Mouse (Mus musculus) forebrain, embryonic 11.5 days (tissue): ENCODE results near the gene Rfx8. TPM values are rescaled to one million over a fixed set of nuclear protein-coding genes. Genes with fewer than 3 reads are reported as not detected.

Source experiments
- ATAC-seq: fragments of 200-750 bp; cut with Nextera tagmentation; replicated peaks from 2 replicates; pipeline ENCODE4 v1.8.0; 2017; ENCODE audit warnings: moderate TSS enrichment; ENCODE audit not compliant: low FRiP score
- DNase-seq: peaks from one replicate; pipeline ENCODE4 v3.0.0-alpha.2; 2017; ENCODE audit warnings: low spot score
- H3K27ac ChIP-seq: fragments of 300-500 bp; sonication (generic); 2 replicates; pipeline ENCODE4 v1.5.1; 2014; ENCODE audit warnings: low read depth, low read length
- H3K27me3 ChIP-seq: fragments of 300-500 bp; sonication (generic); 2 replicates; pipeline ENCODE4 v1.6.1; 2014; ENCODE audit warnings: mild to moderate bottlenecking, low read length, mixed read lengths; ENCODE audit not compliant: control insufficient read depth, insufficient read depth
- H3K36me3 ChIP-seq: fragments of 300-500 bp; sonication (generic); 2 replicates; pipeline ENCODE4 v1.6.1; 2014; ENCODE audit warnings: mild to moderate bottlenecking, low read length, moderate library complexity, mixed read lengths; ENCODE audit not compliant: control insufficient read depth, insufficient read depth
- H3K4me1 ChIP-seq: fragments of 300-500 bp; sonication (generic); replicated peaks from 2 replicates; pipeline ENCODE4 v1.6.1; 2014; ENCODE audit warnings: low read length, mixed read lengths; ENCODE audit not compliant: control insufficient read depth, insufficient read depth
- H3K4me2 ChIP-seq: fragments of 300-500 bp; sonication (generic); 2 replicates; pipeline ENCODE4 v1.6.1; 2014; ENCODE audit warnings: low read depth, mild to moderate bottlenecking, low read length, moderate library complexity, mixed read lengths; ENCODE audit not compliant: severe bottlenecking
- H3K4me3 ChIP-seq: fragments of 300-500 bp; sonication (generic); 2 replicates; pipeline ENCODE4 v1.5.1; 2014; ENCODE audit warnings: low read depth, low read length
- H3K9ac ChIP-seq: fragments of 300-500 bp; sonication (generic); 2 replicates; pipeline ENCODE4 v1.6.1; 2014; ENCODE audit warnings: low read length
- H3K9me3 ChIP-seq: fragments of 300-500 bp; sonication (generic); 2 replicates; pipeline ENCODE4 v1.6.1; 2016; ENCODE audit warnings: low read length, mixed read lengths; ENCODE audit not compliant: control insufficient read depth
- WGBS: fragments of 180-500 bp; shearing (Covaris S2); extraction: QIAGEN DNeasy Blood & Tissue Kit; methylation state at CpG from one replicate; pipeline ENCODE4 v1.1.7; 2014; 5-methylcytosine and 5-hydroxymethylcytosine counted together
- polyA plus RNA-seq: library from polyadenylated mRNA; unstranded; fragments of >200 nt; fragmentation: Nextera tagmentation; extraction: Ambion mirVana; gene quantifications from 2 replicates; pipeline ENCODE4 v1.2.1, GENCODE M21; 2014

Gene Rfx8
- polyA plus RNA-seq, 1 experiment from 2014 or later: 0.45 TPM

DNA sequence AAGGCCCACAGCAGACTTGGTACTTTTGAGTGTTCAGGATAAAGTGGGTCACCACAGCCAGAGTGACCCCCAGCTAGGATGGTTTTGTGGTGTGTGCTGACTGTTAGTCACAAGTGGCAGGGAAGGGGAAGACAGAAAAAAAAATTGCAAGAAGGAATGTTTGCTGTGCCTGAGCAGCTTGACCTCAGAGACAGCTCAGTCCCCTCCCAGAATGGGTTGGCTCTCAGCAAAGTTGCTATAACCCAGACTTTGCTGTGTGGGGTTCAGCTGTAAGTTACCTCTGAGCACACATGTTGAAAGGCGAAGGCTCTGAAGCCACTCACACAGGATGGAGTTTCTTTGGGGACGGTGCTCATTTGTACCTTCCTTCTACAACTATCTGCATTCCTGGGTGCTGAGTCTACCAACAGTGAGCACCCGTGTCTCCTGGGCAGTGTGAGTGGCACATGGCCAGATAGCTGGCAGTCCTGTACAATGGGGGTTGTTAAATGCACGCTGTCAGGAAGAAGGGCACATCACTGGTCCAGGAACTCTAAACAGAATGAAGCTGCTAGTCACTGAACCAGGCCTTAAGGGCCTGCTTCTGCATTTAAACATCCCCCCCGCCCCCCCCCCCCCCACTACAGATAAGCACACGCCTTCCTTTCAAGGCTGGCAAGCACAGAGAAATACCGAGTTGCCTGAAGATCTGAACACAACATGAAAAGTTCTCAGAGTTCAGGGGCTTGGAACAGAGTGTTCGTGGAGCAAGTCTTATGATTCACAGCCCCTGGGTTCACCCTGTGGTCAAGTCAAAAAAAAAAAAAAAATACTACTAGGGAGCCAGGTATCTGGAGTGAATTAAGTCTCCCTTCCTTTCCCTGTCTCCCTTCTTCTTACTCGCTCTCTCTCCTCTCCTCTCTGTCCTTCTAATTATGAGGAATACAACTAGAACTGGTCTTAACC lies 38.7 kb upstream of the Rfx8 start:
- H3K36me3 ChIP-seq: no peaks in the 10 kb centered on the region

DNA sequence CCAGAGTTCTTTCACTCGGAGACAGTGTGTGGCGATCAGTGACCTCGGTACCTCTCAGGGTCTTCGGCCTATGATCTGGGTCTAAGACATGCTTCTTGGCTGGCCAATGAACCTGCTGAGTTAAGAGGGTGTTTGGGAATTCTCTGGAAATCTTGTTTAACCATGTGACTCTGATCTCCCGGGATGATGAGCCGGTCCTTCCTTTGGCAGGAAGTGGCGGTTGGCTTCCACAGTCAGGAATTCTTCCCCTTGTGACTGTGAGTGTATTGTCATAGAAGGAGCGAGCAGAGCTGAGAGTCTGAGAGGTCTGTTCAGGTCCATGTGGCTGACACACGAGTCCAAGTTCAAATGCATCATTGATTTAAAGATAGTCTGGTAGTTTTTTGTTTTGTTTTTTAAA lies 37.4 kb upstream of the Rfx8 start:
- Histone ChIP-seq H3K27ac (no peak overlapping the region), H3K27me3 (no peaks in the 10 kb centered on the region), H3K4me1 (peaks cover 7% of the 10 kb centered on the region; the same call in 1 of the 2 replicates), H3K9ac (no peak overlapping the region), H3K4me3 (no peak overlapping the region), H3K4me2 (no peak overlapping the region), H3K36me3 (no peaks in the 10 kb centered on the region), H3K9me3 (no peaks in the 10 kb centered on the region)
- DNase-seq (peak; percentile 45), ATAC-seq (no peak)
- 79% methylated on average over 9 of the region's 9 CpGs for WGBS

More for the DNA sequence above, 38.7 kb upstream of the Rfx8 start:
- 68% methylated on average over 9 of the region's 9 CpGs for WGBS
- no peak overlapping the region for H3K27ac ChIP-seq
- H3K4me2 ChIP-seq: no peak overlapping the region
- no peaks in the 10 kb centered on the region for H3K9me3 ChIP-seq
- no peak overlapping the region for H3K9ac ChIP-seq
- DNase-seq (peak; percentile 32), ATAC-seq (no peak)
- H3K4me1 ChIP-seq: peaks cover 7% of the 10 kb centered on the region; the same call in 1 of the 2 replicates
- H3K27me3 ChIP-seq: no peaks in the 10 kb centered on the region
- no peak overlapping the region for H3K4me3 ChIP-seq

DNA sequence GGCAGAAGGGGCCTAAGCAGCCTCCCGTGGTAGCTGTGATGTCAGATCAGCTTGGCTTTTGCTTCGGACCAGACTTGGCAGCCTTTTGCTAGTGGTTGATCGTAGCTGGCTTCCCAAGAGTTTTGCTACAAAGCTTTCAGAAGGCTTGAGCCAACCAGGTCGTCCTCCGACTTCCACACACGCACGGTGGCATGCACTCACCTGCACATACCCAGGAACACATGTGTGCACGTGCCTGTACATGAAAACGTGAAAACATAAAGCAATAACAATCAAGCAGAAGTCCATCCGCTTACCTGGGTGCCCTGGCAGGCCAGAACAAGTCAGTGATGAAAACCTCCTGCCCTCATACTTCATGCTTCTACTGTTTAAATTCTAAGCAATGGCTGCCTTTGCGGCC lies 36.2 kb upstream of the Rfx8 start:
- Histone ChIP-seq H3K9me3 (no peaks in the 10 kb centered on the region), H3K36me3 (no peaks in the 10 kb centered on the region), H3K4me3 (no peak overlapping the region), H3K4me2 (no peak overlapping the region), H3K27me3 (no peaks in the 10 kb centered on the region), H3K27ac (no peak overlapping the region), H3K4me1 (peaks cover 7% of the 10 kb centered on the region; the same call in 1 of the 2 replicates), H3K9ac (no peak overlapping the region)
- ATAC-seq (no peak), DNase-seq (peak; percentile 46)
- WGBS: 87% methylated on average over 11 of the region's 11 CpGs

DNA sequence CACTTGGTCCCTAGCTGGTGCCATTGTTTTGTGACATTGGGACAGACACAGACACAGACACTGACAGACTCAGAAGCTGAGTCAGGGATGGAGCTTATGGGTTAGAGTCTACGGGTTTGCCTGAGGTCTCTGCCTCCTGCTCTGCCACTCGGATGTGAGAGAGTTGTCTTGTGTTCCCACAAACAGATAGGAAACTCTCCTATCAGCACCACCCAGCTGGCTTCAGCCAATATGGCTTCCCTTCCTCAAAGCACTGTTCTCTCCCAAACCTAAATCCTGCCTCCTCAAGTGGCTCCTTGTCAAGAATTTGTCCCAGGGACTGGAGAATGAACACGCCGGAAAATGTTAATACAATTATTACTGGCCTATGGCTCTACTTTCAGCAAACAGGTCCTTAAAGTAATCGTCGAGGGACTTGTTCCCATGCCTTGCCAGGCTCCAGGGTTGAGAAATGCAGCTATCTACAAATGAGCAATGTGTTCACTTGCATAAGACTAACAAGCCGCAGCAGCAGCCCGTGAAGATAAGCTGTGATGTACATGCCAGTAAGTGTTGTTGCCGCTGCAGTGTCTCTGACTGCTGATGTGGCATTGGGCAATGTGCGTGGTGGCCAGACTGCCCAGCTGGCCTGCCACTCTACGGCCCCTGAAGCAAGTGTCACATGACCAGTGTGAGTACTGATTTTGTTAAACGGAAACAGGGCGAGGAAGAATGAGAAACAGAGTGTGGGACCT lies 33.6 kb upstream of the Rfx8 start:
- WGBS: 87% methylated on average over 13 of the region's 13 CpGs
- Histone ChIP-seq H3K9ac (no peak overlapping the region), H3K4me3 (no peak overlapping the region), H3K27me3 (no peaks in the 10 kb centered on the region), H3K27ac (no peak overlapping the region), H3K9me3 (no peaks in the 10 kb centered on the region), H3K4me1 (peaks cover 4% of the 10 kb centered on the region; the same call in 1 of the 2 replicates), H3K36me3 (no peaks in the 10 kb centered on the region), H3K4me2 (no peak overlapping the region)
- ATAC-seq (no peak), DNase-seq (no peak)

DNA sequence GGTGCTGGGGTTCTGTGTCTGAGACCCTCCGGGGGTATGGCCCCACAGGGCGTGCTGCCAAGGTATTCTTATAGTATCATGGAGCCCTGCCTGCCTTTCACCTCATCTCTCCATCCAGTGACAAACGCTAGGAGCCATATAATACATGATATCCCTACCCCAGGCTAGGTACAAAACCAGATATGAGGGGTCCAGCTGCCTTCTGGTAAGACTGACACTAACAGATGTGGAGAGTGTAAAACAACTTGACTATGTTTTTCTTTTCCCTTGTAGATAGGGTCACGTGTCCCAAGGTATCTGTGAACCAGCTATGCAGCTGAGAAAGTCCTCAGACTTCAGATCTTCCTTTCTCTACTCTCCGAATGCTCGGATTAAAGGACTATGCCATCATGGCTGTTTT lies 30.7 kb upstream of the Rfx8 start:
- H3K4me1 ChIP-seq: peaks cover 5% of the 10 kb centered on the region; the same call in 1 of the 2 replicates
- no peaks in the 10 kb centered on the region for H3K27me3 ChIP-seq
- WGBS: 91% methylated on average over 6 of the region's 6 CpGs
- H3K9me3 ChIP-seq: no peaks in the 10 kb centered on the region
- no peak overlapping the region for H3K4me3 ChIP-seq
- no peaks in the 10 kb centered on the region for H3K36me3 ChIP-seq
- ATAC-seq (no peak), DNase-seq (no peak)
- H3K27ac ChIP-seq: no peak overlapping the region
- H3K4me2 ChIP-seq: no peak overlapping the region
- H3K9ac ChIP-seq: no peak overlapping the region

DNA sequence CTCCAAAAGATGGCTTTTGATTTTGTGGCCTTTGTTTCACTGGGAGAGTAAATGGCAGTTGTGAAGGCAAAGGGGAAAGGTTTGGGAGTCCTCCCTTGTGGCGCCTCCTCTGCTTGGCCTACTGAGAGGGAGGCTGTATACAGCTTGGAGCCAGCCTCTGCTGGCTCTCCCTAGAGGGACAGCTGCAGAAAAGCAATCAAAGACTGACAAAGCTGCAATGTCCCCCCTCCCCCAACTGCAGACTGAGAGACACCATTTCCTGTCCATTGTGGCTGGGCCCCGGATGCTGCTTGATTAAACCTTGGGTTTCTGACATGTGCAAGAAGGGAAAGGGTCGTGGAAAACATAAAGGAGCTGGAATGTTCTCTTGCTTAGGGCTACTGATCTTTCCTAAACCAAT lies 28.9 kb upstream of the Rfx8 start:
- Histone ChIP-seq H3K27ac (no peak overlapping the region), H3K36me3 (no peaks in the 10 kb centered on the region), H3K9me3 (no peaks in the 10 kb centered on the region), H3K4me3 (no peak overlapping the region), H3K27me3 (no peaks in the 10 kb centered on the region), H3K4me1 (peaks cover 5% of the 10 kb centered on the region; the same call in 1 of the 2 replicates), H3K9ac (no peak overlapping the region), H3K4me2 (no peak overlapping the region)
- ATAC-seq (no peak), DNase-seq (no peak)
- 26% methylated on average over 3 of the region's 3 CpGs for WGBS

DNA sequence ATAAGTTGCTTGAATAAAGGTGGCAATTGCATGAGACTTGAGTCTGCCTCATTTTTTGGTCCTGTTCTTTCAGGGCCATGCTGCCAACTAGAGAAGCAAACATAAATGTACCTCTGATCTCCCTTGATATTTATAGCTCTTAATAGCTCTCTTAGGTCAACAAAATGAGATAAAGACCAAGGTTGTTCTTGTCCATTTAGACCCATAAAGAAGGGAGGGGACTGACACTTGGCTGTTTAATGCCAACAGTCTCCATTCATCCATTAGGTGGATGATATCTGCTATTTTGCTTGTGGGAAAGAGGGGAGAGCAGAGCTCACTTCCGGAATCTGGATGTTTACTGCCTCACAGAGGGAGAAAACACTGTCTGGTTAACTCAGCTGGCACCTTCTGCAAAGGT lies 28.4 kb upstream of the Rfx8 start:
- 60% methylated on average over 1 of the region's 1 CpGs for WGBS
- H3K4me1 ChIP-seq: peaks cover 5% of the 10 kb centered on the region; the same call in 1 of the 2 replicates
- no peaks in the 10 kb centered on the region for H3K36me3 ChIP-seq
- H3K27me3 ChIP-seq: no peaks in the 10 kb centered on the region
- H3K9ac ChIP-seq: no peak overlapping the region
- H3K27ac ChIP-seq: no peak overlapping the region
- H3K9me3 ChIP-seq: no peaks in the 10 kb centered on the region
- DNase-seq (no peak), ATAC-seq (no peak)
- H3K4me3 ChIP-seq: no peak overlapping the region
- no peak overlapping the region for H3K4me2 ChIP-seq

DNA sequence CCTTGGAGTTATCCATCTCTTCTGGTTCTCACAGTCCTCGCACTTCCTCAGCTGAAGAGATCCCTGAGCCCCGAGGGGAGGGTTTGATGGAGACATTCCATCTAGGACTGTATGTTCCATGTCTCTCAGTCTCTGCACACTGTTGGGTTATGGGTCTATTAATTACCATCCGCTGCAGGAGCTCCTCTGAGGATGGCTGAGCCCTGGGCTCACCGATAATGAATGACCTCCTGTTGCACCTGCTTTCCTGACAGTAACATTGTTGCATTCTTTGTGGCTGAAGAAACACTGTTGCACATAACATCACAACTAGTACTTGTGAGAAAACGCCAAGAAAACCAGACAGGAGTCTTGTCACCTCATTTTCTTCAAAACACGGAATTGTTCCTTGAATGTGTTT lies 27.9 kb upstream of the Rfx8 start:
- no peak overlapping the region for H3K27ac ChIP-seq
- no peak overlapping the region for H3K9ac ChIP-seq
- ATAC-seq: no peak
- peaks cover 5% of the 10 kb centered on the region; the same call in 1 of the 2 replicates for H3K4me1 ChIP-seq
- no peak for DNase-seq
- H3K4me3 ChIP-seq: no peak overlapping the region
- no peaks in the 10 kb centered on the region for H3K27me3 ChIP-seq
- no peaks in the 10 kb centered on the region for H3K36me3 ChIP-seq
- H3K9me3 ChIP-seq: no peaks in the 10 kb centered on the region
- WGBS: 91% methylated on average over 6 of the region's 6 CpGs
- H3K4me2 ChIP-seq: no peak overlapping the region
